Mouse (Mus musculus) olfactory bulb, adult 2 months (tissue): Measurements from ENCODE around the gene Sprr2a3. TPM values are rescaled to one million over a fixed set of nuclear protein-coding genes. Genes with fewer than 3 reads are reported as not detected.
"Not testable (repeated sequence)": the region's sequence is repeated elsewhere in the genome, so short reads cannot be mapped to it uniquely, and the experiment has no call there.

Experiments used
- H3K27ac ChIP-seq: fragments of 200-500 bp; 2 replicates; pipeline ENCODE4 v1.5.1; 2012; ENCODE audit warnings: low read depth, low read length; ENCODE audit not compliant: insufficient read depth
- H3K4me1 ChIP-seq: fragments of 200-500 bp; 2 replicates; pipeline ENCODE4 v1.6.1; 2012; ENCODE audit warnings: low read length; ENCODE audit not compliant: control insufficient read depth, insufficient read depth
- H3K4me3 ChIP-seq: fragments of 200-500 bp; 2 replicates; pipeline ENCODE4 v1.5.1; 2012; ENCODE audit warnings: mild to moderate bottlenecking, low read depth, low read length, moderate library complexity; ENCODE audit not compliant: insufficient read depth
- WGBS: fragments of 180-500 bp; shearing (Covaris S2); methylation state at CpG from one replicate; pipeline ENCODE4 v1.1.7; 2018; 5-methylcytosine and 5-hydroxymethylcytosine counted together
- polyA plus RNA-seq: library from polyadenylated mRNA; stranded (reverse); fragments of >200 nt; gene quantifications from 2 replicates; pipeline ENCODE4 v1.2.4, GENCODE M21; 2012; ENCODE audit warnings: low replicate concordance; ENCODE audit not compliant: missing spikeins, insufficient read depth, insufficient read length

The Sprr2a3 gene
- polyA plus RNA-seq, result not detected in 2 replicates

- 94% methylated on average over 1 of the region's 1 CpGs for WGBS
Measured at GRCm38 (mm10) chr3:92285101-92285500, at the start of gene Sprr2a3. Sprr2a3 (plus strand) TSS chr3:92285417.

GRCm38 (mm10) chr3:92236463-92237189 is 48.6 kb upstream of the Sprr2a3 start:
- not testable (repeated sequence) for H3K27ac ChIP-seq, H3K4me1 ChIP-seq, H3K4me3 ChIP-seq
- WGBS, result no CpG with 5 or more reads among the region's 5 CpGs

More at GRCm38 (mm10) chr3:92285101-92285500, at the start of gene Sprr2a3:
- H3K4me3 ChIP-seq, H3K27ac ChIP-seq, H3K4me1 ChIP-seq: not testable (repeated sequence)

GRCm38 (mm10) chr3:92238736-92239135 is 46.5 kb upstream of the Sprr2a3 start:
- not testable (repeated sequence) for H3K27ac ChIP-seq, H3K4me1 ChIP-seq, H3K4me3 ChIP-seq

GRCm38 (mm10) chr3:92239197-92239596 is 46.0 kb upstream of the Sprr2a3 start:
- WGBS, result no CpG with 5 or more reads among the region's 1 CpGs
- not testable (repeated sequence) for H3K4me1 ChIP-seq

GRCm38 (mm10) chr3:92244833-92245232 is 40.4 kb upstream of the Sprr2a3 start:
- not testable (repeated sequence) for H3K4me1 ChIP-seq, H3K27ac ChIP-seq, H3K4me3 ChIP-seq

More at GRCm38 (mm10) chr3:92239197-92239596, 46.0 kb upstream of the Sprr2a3 start:
- not testable (repeated sequence) for H3K4me3 ChIP-seq, H3K27ac ChIP-seq

- not testable (repeated sequence) for H3K4me1 ChIP-seq, H3K4me3 ChIP-seq, H3K27ac ChIP-seq
- no CpG with 5 or more reads among the region's 10 CpGs for WGBS
Measured at GRCm38 (mm10) chr3:92246245-92246644, 39.0 kb upstream of the Sprr2a3 start.

GRCm38 (mm10) chr3:92248494-92248893 is 36.7 kb upstream of the Sprr2a3 start:
- H3K4me1 ChIP-seq, H3K4me3 ChIP-seq, H3K27ac ChIP-seq: not testable (repeated sequence)

GRCm38 (mm10) chr3:92250450-92250849 is 34.8 kb upstream of the Sprr2a3 start:
- not testable (repeated sequence) for H3K4me1 ChIP-seq, H3K27ac ChIP-seq, H3K4me3 ChIP-seq
- 91% methylated on average over 1 of the region's 2 CpGs for WGBS

- no CpG with 5 or more reads among the region's 8 CpGs for WGBS
- not testable (repeated sequence) for H3K27ac ChIP-seq, H3K4me3 ChIP-seq, H3K4me1 ChIP-seq
Measured at GRCm38 (mm10) chr3:92253860-92254259, 31.4 kb upstream of the Sprr2a3 start.

- H3K27ac ChIP-seq, H3K4me3 ChIP-seq, H3K4me1 ChIP-seq: not testable (repeated sequence)
Measured at GRCm38 (mm10) chr3:92258526-92258925, 26.7 kb upstream of the Sprr2a3 start.

- WGBS, result no CpG with 5 or more reads among the region's 2 CpGs
- H3K4me1 ChIP-seq, H3K4me3 ChIP-seq, H3K27ac ChIP-seq: not testable (repeated sequence)
Measured at GRCm38 (mm10) chr3:92263462-92263861, 21.8 kb upstream of the Sprr2a3 start.

- not testable (repeated sequence) for H3K4me3 ChIP-seq, H3K4me1 ChIP-seq, H3K27ac ChIP-seq
- no CpG with 5 or more reads among the region's 4 CpGs for WGBS
Measured at GRCm38 (mm10) chr3:92271414-92271985, 13.7 kb upstream of the Sprr2a3 start.

GRCm38 (mm10) chr3:92273504-92273903 is 11.7 kb upstream of the Sprr2a3 start:
- H3K27ac ChIP-seq, H3K4me1 ChIP-seq, H3K4me3 ChIP-seq: not testable (repeated sequence)

GRCm38 (mm10) chr3:92274018-92274417 is 11.2 kb upstream of the Sprr2a3 start:
- WGBS, result no CpG with 5 or more reads among the region's 1 CpGs

GRCm38 (mm10) chr3:92279663-92280062 is 5.6 kb upstream of the Sprr2a3 start:
- H3K4me1 ChIP-seq, H3K27ac ChIP-seq, H3K4me3 ChIP-seq: not testable (repeated sequence)

More at GRCm38 (mm10) chr3:92274018-92274417, 11.2 kb upstream of the Sprr2a3 start:
- not testable (repeated sequence) for H3K4me3 ChIP-seq, H3K4me1 ChIP-seq, H3K27ac ChIP-seq
